8 mouse cellular contexts compared by ENCODE assay signal in genomic region chr19:41345028-41345741, GRCm38 (mm10). TPM values are rescaled to one million over a fixed set of nuclear protein-coding genes. Genes with fewer than 3 reads are reported as not detected.
DNase-seq lines count a peak whose midpoint lies in the region; ATAC-seq and TF ChIP-seq lines count a peak whose summit lies in the region.

No protein-coding gene starts in this region.

- H3K36me3 ChIP-seq in limb, embryonic 10.5 days, result no peaks in the 10 kb centered on the region
- H3K36me3 ChIP-seq in myocyte (ENCODE audit: control insufficient read depth, insufficient read depth), result no peaks in the 10 kb centered on the region

- WGBS in limb, embryonic 10.5 days, result 73% methylated on average over 11 of the region's 11 CpGs

- H3K79me2 ChIP-seq in myocyte (ENCODE audit: control insufficient read depth, insufficient read depth), result no peaks in the 10 kb centered on the region

- no peaks in the 10 kb centered on the region for H3K9me3 ChIP-seq in limb, embryonic 10.5 days (replicated peaks)

- no peak for TF ChIP-seq POLR2A in myocyte (IDR thresholded peaks at IDR 0.05; ENCODE audit: insufficient read length, low read depth)

- peak overlapping the region; percentile 47; the same call in 1 of the 2 replicates for H3K27ac ChIP-seq in limb, embryonic 10.5 days

- intact Hi-C loops in heart, postnatal 36 days (cut with DNase I), result no loop called here

- no peaks in the 10 kb centered on the region for H3K27me3 ChIP-seq in limb, embryonic 10.5 days (ENCODE audit: low read depth, poor library complexity, severe bottlenecking)
- H3K27me3 ChIP-seq in myocyte (ENCODE audit: control insufficient read depth, insufficient read depth, insufficient read length), result peaks cover 15% of the 10 kb centered on the region

- H3ac ChIP-seq in myocyte (ENCODE audit: control insufficient read depth, insufficient read length), result no peak overlapping the region

- no peak overlapping the region for H3K4me3 ChIP-seq in limb, embryonic 10.5 days
- H3K4me3 ChIP-seq in myocyte, result no peak overlapping the region

- peak; percentile 19 for DNase-seq in embryo, embryonic 11 days
- DNase-seq in embryo, embryonic 10 days (ENCODE audit: low spot score), result no peak
- DNase-seq in T-cell, adult 2 months (ENCODE audit: low spot score), result peak; percentile 51
- peak; percentile 40 to 44 for DNase-seq in heart, postnatal 36 days
- no peak for DNase-seq in limb, embryonic 10.5 days (ENCODE audit: low spot score)
- DNase-seq in frontal cortex, postnatal 14 days (ENCODE audit: low spot score in 2 of 2), result no peak

- peak overlapping the region; percentile 42 for H3K4me2 ChIP-seq in myocyte (ENCODE audit: low read depth)

- no peak for ATAC-seq in cerebellum, adult (ENCODE audit: insufficient number of reproducible peaks, low FRiP score, low TSS enrichment)

- H3K4me1 ChIP-seq in limb, embryonic 10.5 days, result peaks cover 17% of the 10 kb centered on the region

TF ChIP-seq in myocyte, 11 proteins besides CTCF, POLR2A, EP300 and RAD21:
- TF ChIP-seq E2F4 (IDR thresholded peaks at IDR 0.05; ENCODE audit: insufficient read depth) (no peak), POLR2AphosphoS2 (IDR thresholded peaks at IDR 0.05; ENCODE audit: insufficient read length, low read depth) (no peak), TCF3 (IDR thresholded peaks at IDR 0.05; ENCODE audit: insufficient read length, low read depth) (no peak), TCF12 (IDR thresholded peaks at IDR 0.05; ENCODE audit: insufficient read depth, poor library complexity, severe bottlenecking) (no peak), REST (IDR thresholded peaks at IDR 0.05; ENCODE audit: insufficient read depth, insufficient read length) (no peak), MYOG (IDR thresholded peaks at IDR 0.05; ENCODE audit: control insufficient read depth in 1 of 3, insufficient read depth in 1 of 3, insufficient read length in 2 of 3, low read depth in 2 of 3) (no peak), MAX (IDR thresholded peaks at IDR 0.05; ENCODE audit: low read depth) (no peak), SRF (IDR thresholded peaks at IDR 0.05; ENCODE audit: control insufficient read depth, insufficient read length, low read depth) (no peak), CEBPB (IDR thresholded peaks at IDR 0.05; ENCODE audit: insufficient read depth, poor library complexity, severe bottlenecking) (no peak), USF1 (IDR thresholded peaks at IDR 0.05; ENCODE audit: low read depth) (no peak), MYOD1 (IDR thresholded peaks at IDR 0.05; ENCODE audit: control insufficient read depth in 1 of 3, insufficient read length in 2 of 3, low read depth in 2 of 3) (no peak)

RNA-seq across cellular contexts. Expression of gene Pik3ap1, which starts 39.7 kb away (rescaled TPM):
- 1 to 10 TPM; 1.7 to 2.5 TPM for total RNA-seq in heart, postnatal 36 days (2021)
- 0.63 and 0.96 TPM in 2 replicates for polyA plus RNA-seq in limb, embryonic 10.5 days (2016; fragmentation: Nextera tagmentation; extraction: Ambion mirVana)
- not detected for polyA plus RNA-seq in myocyte (2012; fragmentation: generic; extraction: Trizol)

Comparison
In these comparisons a context has a peak if more than half of its experiments do, and no peak if none do; other contexts are left out.
1. DNase-seq: peak in embryo, embryonic 11 days (single experiment), T-cell, adult 2 months (single experiment) and heart, postnatal 36 days (2 of 2); none in embryo, embryonic 10 days (single experiment), limb, embryonic 10.5 days (single experiment) and frontal cortex, postnatal 14 days (0 of 2).